Mouse (Mus musculus): ENCODE results near the gene Sytl3.

Sytl3 gene

GRCm38 (mm10) chr17:6755176-6755575, 96.3 kb downstream of the Sytl3 start:
- no peak for DNase-seq (ENCODE audit: low spot score in 2 of 2)

GRCm38 (mm10) chr17:6755873-6756272, 97.0 kb downstream of the Sytl3 start:
- DNase-seq (ENCODE audit: low spot score in 2 of 2): no peak

DNA sequence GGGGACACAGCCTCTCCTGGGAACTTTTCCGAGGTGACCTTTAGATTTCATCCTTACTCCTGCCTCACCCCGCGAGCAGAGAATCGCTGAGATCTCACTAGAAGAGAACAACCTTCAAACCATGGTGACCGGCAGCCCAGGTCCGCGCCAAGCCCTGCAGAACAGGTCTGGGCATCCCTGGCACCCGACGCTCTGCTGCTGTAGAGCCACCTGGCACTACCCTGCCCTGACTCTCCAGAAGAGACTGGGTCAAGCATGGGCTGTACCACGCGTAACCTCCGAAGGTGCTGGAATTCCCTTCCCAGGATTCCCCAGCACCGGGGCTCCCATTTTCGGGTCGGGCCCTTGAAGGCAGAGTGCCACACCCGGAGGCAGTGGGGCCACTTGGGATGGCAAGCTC, 99.0 kb downstream of the Sytl3 start:
- DNase-seq (ENCODE audit: low spot score in 2 of 2): no peak

DNA sequence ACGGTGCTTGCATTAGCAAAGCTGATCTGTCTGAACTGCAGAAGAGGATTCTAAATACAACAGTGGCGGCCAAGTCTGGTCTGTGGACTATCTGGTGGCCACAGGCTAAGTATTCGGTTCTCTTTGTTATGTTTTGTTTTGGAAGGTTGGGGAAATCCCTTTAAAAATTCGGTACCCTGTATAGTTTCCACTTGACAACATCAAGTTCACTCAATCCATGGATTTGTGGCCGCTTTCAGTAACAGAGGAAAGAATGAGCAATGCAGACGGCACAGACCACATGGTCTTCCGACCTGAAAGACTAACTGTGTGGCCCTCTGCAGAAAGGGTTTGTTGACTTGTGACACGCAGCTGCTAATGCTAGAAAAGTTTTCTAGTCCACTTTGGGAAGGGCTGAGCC, 100.0 kb downstream of the Sytl3 start:
- DNase-seq (ENCODE audit: low spot score in 2 of 2): no peak

DNA sequence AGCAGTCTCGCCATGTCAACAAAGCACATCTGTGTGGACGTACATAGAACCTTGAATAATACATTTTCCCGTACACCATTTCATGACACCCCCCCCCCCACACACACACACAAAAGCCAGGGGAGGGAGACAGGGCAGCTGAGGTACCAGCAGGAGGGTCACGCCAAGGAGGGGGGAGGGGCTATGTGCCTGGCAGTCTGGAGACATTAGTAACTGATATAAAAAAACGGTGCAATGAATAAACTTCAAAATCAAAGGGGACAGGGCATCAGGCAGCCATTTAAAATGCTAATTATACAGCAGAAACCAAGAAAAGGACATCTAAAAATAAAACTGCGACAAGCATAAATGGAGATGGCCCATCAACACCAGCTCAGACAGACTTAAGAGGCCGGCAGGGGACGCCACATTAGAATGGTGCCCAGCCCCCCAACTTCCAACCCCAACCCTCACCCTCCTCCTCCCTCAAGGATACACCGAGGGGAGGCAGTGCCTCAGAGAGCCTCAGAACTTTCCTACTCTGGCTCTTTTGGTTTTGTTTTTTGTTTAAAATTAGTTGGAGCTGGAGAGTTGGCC, 100.9 kb downstream of the Sytl3 start:
- no peak for DNase-seq (ENCODE audit: low spot score in 2 of 2)

- DNase-seq (ENCODE audit: low spot score in 2 of 2): no peak
Observed at GRCm38 (mm10) chr17:6763513-6764226, 104.8 kb downstream of the Sytl3 start.

- DNase-seq (ENCODE audit: low spot score in 2 of 2): no peak
Observed at GRCm38 (mm10) chr17:6764227-6764593, 105.3 kb downstream of the Sytl3 start.

DNA sequence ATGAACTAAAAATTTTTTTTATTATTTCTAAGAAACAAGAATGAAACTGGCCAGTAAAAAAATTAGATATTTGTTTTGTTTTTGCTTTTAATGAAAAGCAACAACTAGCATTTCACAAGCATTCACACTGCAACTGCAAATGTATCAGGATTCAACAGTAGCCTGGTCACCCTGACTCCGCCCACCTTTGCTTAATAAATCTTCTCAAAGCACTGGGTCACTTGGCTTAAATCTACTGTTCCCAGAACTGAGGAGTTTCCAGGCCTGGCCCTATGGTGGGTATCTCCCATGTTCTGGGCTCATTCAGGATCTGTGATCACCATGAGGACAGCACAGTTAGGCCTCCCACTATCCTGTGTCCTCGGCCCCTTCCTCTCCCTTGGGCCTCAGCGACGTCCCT, 105.8 kb downstream of the Sytl3 start:
- DNase-seq (ENCODE audit: low spot score in 2 of 2): no peak

DNA sequence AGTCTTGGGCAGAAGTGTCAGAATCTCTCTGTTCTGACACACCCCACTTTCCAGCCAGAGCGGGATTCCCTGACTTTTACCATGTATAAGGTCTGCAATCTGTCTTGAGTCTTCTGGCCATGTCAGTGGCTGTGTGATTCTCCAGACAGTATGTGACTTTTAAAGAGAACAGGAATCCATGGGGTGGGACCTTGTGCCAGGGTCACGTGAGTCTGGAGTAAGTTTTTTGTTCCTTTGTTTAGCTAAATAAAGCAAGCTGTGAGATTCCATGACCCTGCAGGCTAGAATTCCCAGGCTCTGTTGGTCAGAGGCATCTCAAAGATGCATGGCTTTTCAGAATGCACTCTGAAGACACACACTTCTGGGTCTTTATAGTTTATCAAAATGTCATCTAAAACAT, 107.0 kb downstream of the Sytl3 start:
- no peak for DNase-seq (ENCODE audit: low spot score in 2 of 2)

DNA sequence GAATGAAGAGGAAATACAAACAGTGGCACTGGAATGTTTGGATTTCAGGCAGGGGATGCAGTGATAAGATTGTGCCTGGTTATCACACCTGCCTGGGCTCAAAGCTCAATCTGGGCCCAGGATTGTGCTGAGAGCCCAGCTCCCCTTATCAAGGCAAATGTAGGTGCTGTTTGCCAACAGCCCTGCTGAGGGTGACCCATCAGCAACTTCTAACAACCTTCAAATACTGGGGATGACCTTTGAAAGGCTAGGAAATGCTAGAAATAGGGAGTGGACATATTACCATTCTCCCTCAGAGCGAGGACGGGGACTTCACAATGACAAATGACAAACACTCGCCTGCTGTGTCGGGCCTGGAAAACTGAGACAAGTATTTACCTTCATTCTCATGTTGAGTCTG, 107.9 kb downstream of the Sytl3 start:
- no peak for DNase-seq (ENCODE audit: low spot score in 2 of 2)

GRCm38 (mm10) chr17:6767771-6768170, 108.9 kb downstream of the Sytl3 start:
- DNase-seq (ENCODE audit: low spot score in 2 of 2): no peak

- DNase-seq (ENCODE audit: low spot score in 2 of 2): no peak
Observed at GRCm38 (mm10) chr17:6768301-6768788, 109.5 kb downstream of the Sytl3 start.

- no peak for DNase-seq (ENCODE audit: low spot score in 2 of 2)
Observed at GRCm38 (mm10) chr17:6769602-6770001, 110.7 kb downstream of the Sytl3 start.

GRCm38 (mm10) chr17:6771661-6772489, 113.0 kb downstream of the Sytl3 start:
- DNase-seq (ENCODE audit: low spot score in 2 of 2): no peak

DNA sequence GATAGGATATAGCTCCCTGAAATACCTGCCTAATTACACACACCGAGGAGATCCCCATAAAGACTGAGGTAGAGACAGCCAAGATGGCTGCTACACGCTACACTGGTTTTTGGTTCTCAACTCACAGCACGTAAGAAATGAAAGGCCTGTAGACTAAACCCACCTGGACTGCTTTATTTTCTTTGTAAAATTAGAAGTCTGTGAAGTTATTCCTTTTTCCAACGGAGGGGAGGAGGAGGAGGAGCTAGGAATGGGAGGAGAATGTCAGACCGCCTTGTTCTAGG, 113.5 kb downstream of the Sytl3 start:
- DNase-seq (ENCODE audit: low spot score in 2 of 2): no peak

DNA sequence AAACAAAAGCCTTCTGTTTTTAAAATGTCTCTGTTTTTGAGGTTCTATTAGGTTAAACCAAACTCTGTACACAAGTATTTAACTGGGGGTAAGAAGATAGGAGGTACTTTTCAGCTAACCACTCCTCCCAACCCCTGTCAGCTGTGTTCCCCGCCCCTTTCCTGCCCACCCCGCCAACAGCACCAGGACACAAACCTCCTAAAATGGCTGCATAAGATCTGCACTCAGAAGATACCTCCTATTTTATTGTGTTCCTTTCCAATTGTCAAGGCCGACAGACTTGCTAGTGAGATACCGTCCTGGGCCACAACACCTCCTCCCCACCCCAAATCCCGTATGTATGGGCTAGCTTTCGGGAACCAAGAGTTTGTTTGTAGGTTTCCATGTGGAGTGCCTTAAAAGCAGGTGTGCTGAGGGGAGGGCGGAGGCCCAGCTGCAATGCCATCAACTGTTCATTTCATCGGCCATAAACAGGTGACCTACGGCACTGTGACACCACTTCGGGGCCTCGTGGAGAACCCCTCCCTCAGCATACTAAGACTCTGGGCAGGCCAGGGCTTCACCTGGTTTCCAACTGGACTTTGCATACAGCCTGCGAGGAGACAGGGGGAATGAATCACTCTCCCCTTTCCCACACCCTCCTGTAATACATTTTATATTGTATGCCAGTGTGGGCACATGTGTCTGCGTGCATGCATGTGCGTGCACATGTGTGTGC, 114.5 kb downstream of the Sytl3 start:
- no peak for DNase-seq (ENCODE audit: low spot score in 2 of 2)

DNA sequence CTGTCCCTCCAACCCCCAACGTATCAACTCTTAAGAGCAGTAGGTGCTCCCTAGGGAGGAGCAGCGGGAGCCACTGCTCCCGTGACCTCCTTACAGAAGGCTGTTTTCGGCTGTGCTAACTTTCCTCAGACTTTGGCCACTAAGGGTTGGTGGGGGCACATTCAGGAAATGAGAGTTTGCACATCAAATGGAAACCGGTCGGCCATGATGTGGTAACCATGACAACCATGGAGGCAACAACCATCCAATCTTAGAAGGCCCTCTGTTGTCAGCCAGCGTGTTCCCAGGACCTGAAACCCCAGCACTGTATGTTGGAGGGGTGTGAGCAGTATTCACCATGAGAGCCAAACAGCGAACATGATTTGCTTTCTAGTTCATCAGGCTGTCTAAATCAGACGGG, 116.3 kb downstream of the Sytl3 start:
- DNase-seq (ENCODE audit: low spot score in 2 of 2): no peak

- no peak for DNase-seq (ENCODE audit: low spot score in 2 of 2)
Observed at GRCm38 (mm10) chr17:6775671-6776070, 116.8 kb downstream of the Sytl3 start.

DNA sequence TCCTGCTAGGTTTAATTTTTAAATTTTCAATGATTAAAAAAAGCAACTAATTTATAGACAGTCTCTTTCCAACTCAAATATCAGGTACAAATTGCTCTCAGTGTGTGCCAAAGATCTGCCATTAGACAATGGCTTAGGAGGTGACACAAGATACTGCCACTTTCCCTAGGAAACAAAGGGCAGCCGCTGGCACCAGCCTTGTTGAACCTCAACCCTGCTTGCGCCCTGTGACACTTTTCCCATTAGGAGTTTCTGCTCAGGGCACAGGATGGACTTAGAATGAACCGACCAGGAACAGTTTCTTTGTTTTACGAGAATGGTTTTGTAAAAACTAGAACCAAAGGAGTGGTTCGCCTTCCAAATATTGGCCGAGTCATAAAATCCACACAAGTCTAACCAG, 117.2 kb downstream of the Sytl3 start:
- DNase-seq (ENCODE audit: low spot score in 2 of 2): no peak

DNA sequence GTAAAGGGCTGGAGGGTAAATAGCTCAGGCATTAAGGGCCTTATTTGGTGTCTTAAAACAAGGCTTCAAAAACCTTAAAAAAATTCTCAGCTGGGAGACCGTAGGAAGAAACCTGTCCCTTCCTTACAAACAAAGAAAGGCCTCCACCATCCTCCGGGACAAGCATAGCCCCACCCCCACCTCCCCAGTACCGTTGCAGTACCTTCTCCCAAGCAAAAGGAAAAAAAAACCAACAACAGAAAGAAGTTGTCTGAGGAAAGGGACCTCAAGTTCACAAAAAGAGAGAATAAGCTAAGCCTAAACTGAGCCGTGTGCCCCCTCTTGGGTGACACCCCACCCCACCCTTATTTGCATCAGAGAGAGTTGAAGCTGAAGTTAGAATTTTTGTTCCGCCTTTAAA, 117.7 kb downstream of the Sytl3 start:
- DNase-seq (ENCODE audit: low spot score in 2 of 2): no peak

DNA sequence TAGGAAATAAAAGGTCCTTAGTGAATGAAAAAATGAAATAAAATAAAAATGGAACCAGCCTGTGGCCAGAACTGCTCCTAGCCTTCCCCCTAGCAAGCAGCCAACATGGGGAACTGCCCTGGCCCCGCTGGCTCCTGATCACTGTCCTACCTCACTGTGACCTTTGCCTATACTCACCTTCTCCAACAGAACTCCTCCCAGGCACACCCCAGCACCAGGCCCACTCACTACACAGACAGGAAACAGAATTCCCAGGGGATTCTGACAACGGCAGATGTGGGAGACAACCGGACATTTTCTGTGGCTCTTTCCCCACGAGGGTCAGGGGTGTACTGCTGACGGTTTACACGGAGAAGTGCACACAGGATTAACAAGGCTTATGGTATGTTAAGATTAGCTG, 118.2 kb downstream of the Sytl3 start:
- DNase-seq (ENCODE audit: low spot score in 2 of 2): no peak

DNA sequence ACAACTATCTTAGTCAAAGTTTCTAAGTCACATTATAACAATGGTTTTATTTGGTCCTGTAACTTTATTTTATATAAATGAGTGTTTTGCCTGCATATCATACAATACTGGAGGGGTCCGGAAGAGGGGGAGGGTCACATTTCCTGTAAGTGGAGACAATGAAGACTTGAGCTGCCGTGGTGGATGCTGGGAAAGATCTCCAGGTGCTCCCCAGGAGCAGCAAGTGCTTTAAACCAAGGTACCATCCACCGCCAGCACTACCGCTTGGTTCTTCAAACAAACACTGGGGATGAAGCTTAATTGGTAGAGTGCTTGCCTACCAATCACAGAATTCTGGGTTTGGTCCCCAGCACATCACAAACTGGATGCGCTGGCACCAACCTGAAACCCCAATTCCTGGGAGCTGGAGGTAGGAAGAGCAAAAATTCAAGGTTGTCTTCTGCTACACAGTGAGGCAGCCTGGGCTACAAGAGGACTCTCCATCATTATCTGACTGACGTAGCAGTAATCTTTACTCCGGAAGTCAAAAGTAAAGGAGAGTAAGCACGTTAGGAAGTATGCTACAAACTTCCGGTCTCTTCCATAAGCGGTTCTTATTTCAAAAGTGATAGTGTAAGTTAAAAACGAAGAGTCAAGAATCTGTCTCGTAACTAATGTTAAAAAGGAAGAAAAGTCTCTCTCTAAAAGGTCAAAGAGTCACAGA, 118.9 kb downstream of the Sytl3 start:
- no peak for DNase-seq (ENCODE audit: low spot score in 2 of 2)

Data from right cerebral cortex, postnatal 10 days (tissue).